ENCODE assay signal across 8 mouse cellular contexts in the genomic region with DNA sequence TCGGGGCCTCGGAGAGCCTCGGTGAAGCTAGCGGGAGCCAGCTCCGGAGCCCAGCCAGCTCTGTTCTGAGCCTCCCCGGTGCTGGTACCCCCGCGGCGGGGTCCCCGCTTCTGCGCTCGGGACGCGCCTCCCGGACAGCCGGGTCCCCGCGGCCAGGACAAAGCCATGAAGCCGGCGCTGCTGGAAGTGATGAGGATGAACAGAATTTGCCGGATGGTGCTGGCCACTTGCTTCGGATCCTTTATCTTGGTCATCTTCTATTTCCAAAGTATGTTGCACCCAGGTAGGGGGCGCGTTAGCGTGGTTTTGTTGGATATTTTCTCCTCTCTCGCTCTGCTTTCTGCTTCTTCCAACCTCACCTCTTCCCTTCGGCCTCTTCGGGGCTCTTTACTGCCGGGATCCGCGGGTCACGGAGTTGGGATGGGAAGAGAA. TPM values are rescaled to one million over a fixed set of nuclear protein-coding genes. Genes with fewer than 3 reads are reported as not detected.
DNase-seq lines count a peak whose midpoint lies in the region; ATAC-seq and TF ChIP-seq lines count a peak whose summit lies in the region.

No protein-coding gene starts in this region.

- DNase-seq in embryo, embryonic 10.5 days (ENCODE audit: low spot score), result peak; percentile 78
- no peak for DNase-seq in embryo, embryonic 11 days
- DNase-seq in brain, embryonic 14.5 days (ENCODE audit: low read depth), result peak; percentile 80
- DNase-seq in intestine, embryonic 14.5 days (ENCODE audit: low spot score), result peak; percentile 85
- peak; percentile 65 to 66 for DNase-seq in left cerebral cortex, postnatal 36 days (ENCODE audit: low spot score in 2 of 2)
- DNase-seq in spleen, postnatal 14 days (ENCODE audit: low spot score in 2 of 2), result peak; percentile 38

- 0% methylated on average over 30 of the region's 32 CpGs for WGBS in forebrain, embryonic 13.5 days
- under 1% methylated on average over 32 of the region's 32 CpGs for WGBS in intestine, embryonic 14.5 days
- WGBS in midbrain, embryonic 12.5 days, result under 1% methylated on average over 32 of the region's 32 CpGs

- peaks cover 22% of the 10 kb centered on the region for H3K27me3 ChIP-seq in forebrain, embryonic 13.5 days
- H3K27me3 ChIP-seq in intestine, embryonic 14.5 days (replicated peaks; ENCODE audit: control insufficient read depth, insufficient read depth, low read length), result peaks cover 7% of the 10 kb centered on the region
- peaks cover 32% of the 10 kb centered on the region for H3K27me3 ChIP-seq in midbrain, embryonic 12.5 days

- peak overlapping the region; percentile 60 for H3K4me3 ChIP-seq in forebrain, embryonic 13.5 days
- H3K4me3 ChIP-seq in intestine, embryonic 14.5 days (ENCODE audit: low read depth, low read length), result peak overlapping the region; percentile 73
- H3K4me3 ChIP-seq in midbrain, embryonic 12.5 days, result peak overlapping the region; percentile 62

- no peak; the same call in none of the 2 replicates for ATAC-seq in forebrain, embryonic 13.5 days
- no peak for ATAC-seq in intestine, embryonic 14.5 days (replicated peaks; ENCODE audit: low FRiP score, low TSS enrichment, low read depth)
- 0 out of 2 replicates have a peak, but pooled peaks have one; percentile 17 for ATAC-seq in midbrain, embryonic 12.5 days (ENCODE audit: low FRiP score, low read depth)

- TF ChIP-seq CTCF in brain, embryonic 14.5 days (IDR thresholded peaks at IDR 0.05; ENCODE audit: borderline replicate concordance, extremely low read depth, insufficient read depth, insufficient read length), result peak; percentile 39; the same call in 1 of the 2 replicates

- peak overlapping the region; percentile 51 for H3K27ac ChIP-seq in forebrain, embryonic 13.5 days
- peak overlapping the region; percentile 70 for H3K27ac ChIP-seq in intestine, embryonic 14.5 days (ENCODE audit: low read depth)
- H3K27ac ChIP-seq in midbrain, embryonic 12.5 days (replicated peaks), result peak overlapping the region; percentile 79

- H3K9me3 ChIP-seq in forebrain, embryonic 13.5 days (replicated peaks), result no peaks in the 10 kb centered on the region
- no peaks in the 10 kb centered on the region for H3K9me3 ChIP-seq in intestine, embryonic 14.5 days (ENCODE audit: control insufficient read depth, low read length)
- no peaks in the 10 kb centered on the region for H3K9me3 ChIP-seq in midbrain, embryonic 12.5 days

- no peak for TF ChIP-seq POLR2A in brain, embryonic 14.5 days (IDR thresholded peaks at IDR 0.05; ENCODE audit: borderline replicate concordance, extremely low read depth, insufficient read depth, insufficient read length, poor library complexity, severe bottlenecking)

- peak overlapping the region; percentile 89 for H3K9ac ChIP-seq in forebrain, embryonic 13.5 days
- H3K9ac ChIP-seq in intestine, embryonic 14.5 days (ENCODE audit: low read length), result peak overlapping the region; percentile 65
- peak overlapping the region; percentile 79 for H3K9ac ChIP-seq in midbrain, embryonic 12.5 days (replicated peaks)

- H3K36me3 ChIP-seq in forebrain, embryonic 13.5 days (ENCODE audit: poor library complexity, severe bottlenecking), result no peaks in the 10 kb centered on the region
- no peaks in the 10 kb centered on the region for H3K36me3 ChIP-seq in intestine, embryonic 14.5 days (ENCODE audit: control insufficient read depth, insufficient read depth, low read length)
- H3K36me3 ChIP-seq in midbrain, embryonic 12.5 days, result no peaks in the 10 kb centered on the region

- H3K4me2 ChIP-seq in forebrain, embryonic 13.5 days, result peak overlapping the region; percentile 92
- H3K4me2 ChIP-seq in intestine, embryonic 14.5 days (ENCODE audit: low read length), result peak overlapping the region; percentile 98
- peak overlapping the region; percentile 87 for H3K4me2 ChIP-seq in midbrain, embryonic 12.5 days (replicated peaks)

- peaks cover 46% of the 10 kb centered on the region for H3K4me1 ChIP-seq in forebrain, embryonic 13.5 days
- H3K4me1 ChIP-seq in intestine, embryonic 14.5 days (replicated peaks; ENCODE audit: control insufficient read depth, insufficient read depth, low read length), result peaks cover 25% of the 10 kb centered on the region
- H3K4me1 ChIP-seq in midbrain, embryonic 12.5 days, result peaks cover 42% of the 10 kb centered on the region

- intact Hi-C loops in left cerebral cortex, postnatal 36 days (cut with DNase I), result loop anchor here (5.0 kb wide), 5 partner anchors 52 to 212 kb away; no protein-coding TSS in a partner anchor

RNA-seq across cellular contexts. Expression of a gene that starts 0.4 kb away (rescaled TPM):
- polyA plus RNA-seq in brain, embryonic 14.5 days (2012; rRNA removed), result 16.8 and 22.7 TPM in 2 replicates
- polyA plus RNA-seq in forebrain, embryonic 13.5 days (2015; fragmentation: Nextera tagmentation; extraction: Ambion mirVana), result 2.1 and 2.5 TPM in 2 replicates
- 2.0 and 2.2 TPM in 2 replicates for polyA plus RNA-seq in intestine, embryonic 14.5 days (2014; fragmentation: Nextera tagmentation; extraction: Ambion mirVana)
- total RNA-seq in left cerebral cortex, postnatal 36 days (2021), result 10 to 100 TPM; 29.9 to 33.3 TPM
- polyA plus RNA-seq in midbrain, embryonic 12.5 days (2016; fragmentation: Nextera tagmentation; extraction: Ambion mirVana), result 1.9 and 2.3 TPM in 2 replicates
